Mouse (Mus musculus): ENCODE results near the gene Vps35. TPM values are rescaled to one million over a fixed set of nuclear protein-coding genes. Genes with fewer than 3 reads are reported as not detected.

Vps35 gene
- total RNA-seq (2021), result 10 to 100 TPM; 56.4 to 60.1 TPM
- long read RNA-seq, experiment 1, transcript Vps35-201 (17 exons, 3,474 nt), result major isoform, 144 of 151 reads
- long read RNA-seq, experiment 1, partial matches to known transcripts, result 4 of 151 reads
- long read RNA-seq, experiment 1, other reads (novel, unspliced or antisense), result 3 of 151 reads
- long read RNA-seq, experiment 2, transcript Vps35-201 (17 exons, 3,474 nt), result major isoform, 133 of 148 reads
- long read RNA-seq, experiment 2, partial matches to known transcripts, result 7 of 148 reads
- long read RNA-seq, experiment 2, other reads (novel, unspliced or antisense), result 8 of 148 reads

DNA sequence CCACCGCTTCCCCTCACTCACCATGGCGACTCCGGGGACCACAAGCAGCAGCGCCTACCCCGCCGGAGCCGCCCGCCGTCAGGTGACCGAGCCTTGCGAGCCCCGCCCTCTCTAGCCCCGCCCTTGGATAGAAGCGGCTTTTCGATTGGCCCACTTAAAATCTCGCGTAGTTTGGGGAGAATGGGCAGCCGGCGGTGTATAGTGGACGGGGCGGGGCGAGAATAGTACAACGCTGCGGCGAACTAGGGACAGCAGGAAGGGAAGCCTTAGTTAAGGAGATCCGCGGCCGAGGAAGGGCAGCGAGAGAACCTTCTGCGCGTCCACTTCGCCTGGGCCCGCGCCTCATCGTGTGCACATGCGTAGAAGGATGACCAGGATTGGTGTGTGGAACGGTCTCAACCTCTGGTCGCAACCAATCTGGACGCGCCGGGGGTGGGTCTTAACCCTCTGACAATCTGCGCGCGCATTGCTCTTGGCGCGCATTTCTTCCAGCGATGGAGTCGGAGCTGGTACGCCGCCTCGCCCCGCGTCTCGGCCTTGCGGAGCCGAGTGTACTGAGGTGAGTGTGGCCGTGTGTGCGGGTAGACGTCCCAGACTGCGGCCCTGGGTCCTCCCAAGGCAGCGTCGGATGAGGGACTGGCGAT lies at the start of gene Vps35, which contains the start of gene Orc6:
TSS of gene Vps35 (minus strand) at position 369 of the 644 bp plus-strand sequence.
TSS of gene Orc6 (plus strand) at position 199 of the 644 bp plus-strand sequence.
- H3K4me3 ChIP-seq, result peak within 1 kb of the TSS; percentile 98
- intact Hi-C loops (cut with DNase I), result loop anchor here (10.0 kb wide), 2 partner anchors 225 to 255 kb away; partner anchors contain the start of genes Dhps and Dnaja2
- peak within 1 kb of the TSS; percentile 100 for H3K27ac ChIP-seq
- TF ChIP-seq CTCF (IDR thresholded peaks at IDR 0.05), result no peak
- peak; percentile 97 for DNase-seq

DNA sequence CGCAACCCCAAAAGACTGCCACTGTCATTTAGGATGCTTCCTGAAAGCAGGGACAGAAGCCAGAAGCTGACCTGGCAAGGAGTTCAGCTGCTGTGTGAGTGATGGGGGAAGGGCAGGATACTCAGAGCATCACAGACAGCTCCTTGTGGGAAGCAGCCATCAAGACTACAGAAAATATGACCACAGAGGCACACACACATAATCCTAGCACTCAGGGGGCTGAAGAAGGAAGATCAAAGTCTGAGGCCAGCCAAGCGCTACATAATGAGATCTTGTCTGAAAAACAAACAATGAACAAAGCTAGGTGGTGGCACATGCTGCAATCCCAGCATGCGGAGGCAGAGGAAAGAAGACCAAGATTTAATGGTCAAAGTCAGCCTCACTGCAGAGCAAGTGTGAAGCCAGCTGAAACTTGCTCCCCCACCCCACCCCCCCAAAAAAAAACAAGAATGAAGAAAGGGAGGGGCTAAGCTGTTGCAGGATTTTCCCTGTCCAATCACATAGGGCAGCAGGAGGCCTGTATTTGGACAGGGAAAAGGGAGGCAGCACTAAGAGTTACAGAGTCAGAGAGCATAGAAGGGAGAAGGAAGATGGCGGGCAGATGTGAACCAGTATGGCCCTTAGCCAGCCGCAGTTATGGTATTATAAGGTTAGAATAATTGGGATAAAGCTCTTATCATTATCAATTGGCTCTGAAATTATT lies 40.4 kb upstream of the Vps35 start:
- H3K27ac ChIP-seq, result no peak overlapping the region
- H3K4me3 ChIP-seq, result no peak overlapping the region
- DNase-seq, result no peak
- TF ChIP-seq CTCF (IDR thresholded peaks at IDR 0.05), result no peak
- intact Hi-C loops (cut with DNase I), result no loop called here

DNA sequence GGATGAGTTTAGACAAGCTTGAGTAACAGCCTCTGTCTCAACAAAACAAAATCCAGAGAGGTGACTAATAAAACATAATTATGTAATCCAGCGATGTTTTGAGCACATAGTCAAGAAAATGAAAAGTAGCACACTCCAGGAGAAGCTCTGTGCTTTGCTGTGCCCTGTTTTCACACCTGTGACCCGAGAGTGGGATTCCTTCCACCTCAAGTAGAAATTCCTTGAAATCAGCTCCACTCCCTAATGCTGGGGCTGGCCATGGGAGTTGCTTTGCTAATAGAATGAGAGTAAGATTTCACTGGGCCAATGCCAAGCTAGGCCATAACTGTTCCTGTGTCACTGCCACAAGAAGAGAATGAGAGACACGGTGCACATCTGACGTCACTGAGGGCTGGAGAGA lies 38.1 kb upstream of the Vps35 start:
- TF ChIP-seq CTCF (IDR thresholded peaks at IDR 0.05), result no peak
- H3K4me3 ChIP-seq, result no peak overlapping the region
- intact Hi-C loops (cut with DNase I), result no loop called here
- H3K27ac ChIP-seq, result no peak overlapping the region
- no peak for DNase-seq

GRCm38 (mm10) chr8:85336211-85336933 lies 36.8 kb upstream of the Vps35 start:
- H3K4me3 ChIP-seq, result no peak overlapping the region
- DNase-seq, result no peak
- intact Hi-C loops (cut with DNase I), result no loop called here
- no peak for TF ChIP-seq CTCF (IDR thresholded peaks at IDR 0.05)
- no peak overlapping the region for H3K27ac ChIP-seq

- TF ChIP-seq CTCF (IDR thresholded peaks at IDR 0.05), result no peak
- intact Hi-C loops (cut with DNase I), result no loop called here
- H3K4me3 ChIP-seq, result no peak overlapping the region
- no peak overlapping the region for H3K27ac ChIP-seq
- DNase-seq, result no peak
Observed at GRCm38 (mm10) chr8:85335105-85335504, 35.5 kb upstream of the Vps35 start.

- no peak overlapping the region for H3K4me3 ChIP-seq
- no peak overlapping the region for H3K27ac ChIP-seq
- DNase-seq, result no peak
- TF ChIP-seq CTCF (IDR thresholded peaks at IDR 0.05), result no peak
- intact Hi-C loops (cut with DNase I), result no loop called here
Observed at GRCm38 (mm10) chr8:85329506-85329905, 29.9 kb upstream of the Vps35 start.

DNA sequence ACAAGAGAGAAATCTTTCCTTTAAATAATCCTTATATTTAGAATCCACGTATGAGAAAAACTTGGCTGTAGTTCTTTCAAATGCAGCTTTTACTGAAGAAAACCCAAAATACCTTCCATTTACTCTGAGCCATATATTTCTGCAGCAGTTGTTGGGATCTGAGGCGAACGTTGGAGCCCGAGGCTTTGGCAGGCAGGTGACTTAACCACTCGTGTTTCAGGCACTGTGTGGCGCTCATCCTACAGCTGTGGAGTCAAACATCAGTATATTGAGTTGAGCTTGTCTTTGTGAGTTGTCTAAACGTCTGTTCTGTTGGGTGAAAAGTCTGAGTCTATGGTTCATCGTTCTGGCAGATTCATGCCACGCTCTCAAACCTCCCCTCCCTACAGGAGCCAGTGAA lies 27.4 kb upstream of the Vps35 start:
- intact Hi-C loops (cut with DNase I), result no loop called here
- Histone ChIP-seq H3K4me3 (no peak overlapping the region), H3K27ac (no peak overlapping the region)
- TF ChIP-seq CTCF (IDR thresholded peaks at IDR 0.05), result no peak
- no peak for DNase-seq

DNA sequence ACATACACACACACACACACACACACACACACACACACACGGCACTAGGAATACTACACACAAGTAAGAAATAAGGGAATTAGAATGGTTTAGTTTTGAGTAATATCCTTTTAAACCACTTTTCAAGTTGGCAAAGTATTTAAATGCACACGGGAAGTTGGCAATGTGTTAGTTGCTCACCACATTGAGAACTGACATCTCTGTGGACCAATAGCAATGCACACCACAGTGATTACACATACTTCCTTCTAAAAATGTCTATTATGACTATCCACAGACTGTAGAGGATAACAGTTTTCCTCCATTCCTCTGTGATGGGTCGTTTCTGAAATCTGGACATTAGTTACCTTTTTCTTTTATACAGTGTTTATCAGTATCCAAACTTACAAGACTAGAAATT lies 23.5 kb upstream of the Vps35 start:
- H3K27ac ChIP-seq, result no peak overlapping the region
- intact Hi-C loops (cut with DNase I), result no loop called here
- H3K4me3 ChIP-seq, result no peak overlapping the region
- no peak for DNase-seq
- no peak for TF ChIP-seq CTCF (IDR thresholded peaks at IDR 0.05)

DNA sequence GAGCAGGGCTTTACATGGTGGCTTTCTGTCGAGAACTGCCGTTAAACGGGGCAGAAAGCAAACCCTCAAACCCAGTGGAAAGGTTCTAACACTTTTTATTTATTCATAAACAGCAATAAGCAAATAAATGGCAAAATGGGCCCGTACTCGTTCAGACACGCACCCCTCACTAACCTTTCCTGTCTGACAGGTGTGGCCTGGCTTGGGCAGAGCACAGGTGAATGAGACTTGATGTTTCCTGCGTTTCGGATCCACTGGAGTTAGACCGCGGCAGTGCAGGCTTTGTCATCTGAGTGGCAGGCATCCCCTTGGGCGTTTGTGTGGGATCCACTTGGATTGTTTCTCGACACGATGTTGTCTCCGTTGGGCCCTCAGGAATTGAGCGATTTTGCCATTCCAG lies 22.4 kb upstream of the Vps35 start:
- Histone ChIP-seq H3K4me3 (no peak overlapping the region), H3K27ac (no peak overlapping the region)
- no peak for TF ChIP-seq CTCF (IDR thresholded peaks at IDR 0.05)
- intact Hi-C loops (cut with DNase I), result no loop called here
- no peak for DNase-seq

DNA sequence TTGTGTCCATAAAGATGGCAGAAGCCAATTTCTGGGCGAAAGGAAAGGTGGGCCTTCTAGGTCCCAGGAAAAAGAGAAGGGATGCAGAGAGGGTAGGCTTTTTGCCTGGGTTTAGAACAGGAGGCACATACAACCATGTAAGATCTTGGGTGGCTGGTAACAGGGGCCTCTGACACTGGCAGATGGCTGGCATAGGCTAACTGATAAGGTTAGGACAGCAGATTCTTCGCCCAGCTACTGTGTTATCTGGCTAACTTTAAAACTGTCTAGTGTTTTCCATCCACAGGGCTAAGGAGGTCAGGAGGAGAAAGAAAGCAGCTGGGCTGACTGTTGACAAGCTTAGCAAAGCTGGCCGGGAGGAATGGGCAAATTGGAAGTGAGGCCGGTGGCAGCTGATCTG lies 18.9 kb upstream of the Vps35 start:
- no peak for TF ChIP-seq CTCF (IDR thresholded peaks at IDR 0.05)
- Histone ChIP-seq H3K27ac (no peak overlapping the region), H3K4me3 (no peak overlapping the region)
- no peak for DNase-seq
- intact Hi-C loops (cut with DNase I), result no loop called here

DNA sequence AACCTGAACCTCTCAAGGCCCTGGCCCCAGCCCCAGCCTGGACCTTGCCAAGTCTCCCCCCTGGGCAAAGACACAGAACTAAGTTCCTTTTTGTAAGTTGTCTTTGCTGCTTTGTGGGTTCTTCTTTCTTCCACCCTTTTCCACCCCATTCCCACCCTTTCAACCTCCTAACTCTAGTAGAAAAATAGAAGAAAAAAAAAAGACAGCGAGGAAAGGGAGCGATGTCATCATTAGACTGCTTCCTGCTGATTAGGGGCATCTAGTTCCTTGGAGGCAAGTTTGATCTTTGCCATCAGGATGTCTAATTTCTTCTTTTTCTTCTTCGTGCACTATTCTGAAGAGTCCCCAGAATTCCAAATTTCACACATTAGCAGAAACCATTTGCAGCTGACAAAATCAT lies 13.4 kb upstream of the Vps35 start:
- no peak for DNase-seq
- intact Hi-C loops (cut with DNase I), result loop anchor here (5.0 kb wide), 1 partner anchor 99 kb away; no protein-coding TSS in a partner anchor
- no peak for TF ChIP-seq CTCF (IDR thresholded peaks at IDR 0.05)
- no peak overlapping the region for H3K4me3 ChIP-seq
- no peak overlapping the region for H3K27ac ChIP-seq

GRCm38 (mm10) chr8:85311743-85312142 lies 12.1 kb upstream of the Vps35 start:
- Histone ChIP-seq H3K4me3 (no peak overlapping the region), H3K27ac (no peak overlapping the region)
- no peak for DNase-seq
- TF ChIP-seq CTCF (IDR thresholded peaks at IDR 0.05), result peak; percentile 61
- intact Hi-C loops (cut with DNase I), result loop anchor here (5.0 kb wide), 1 partner anchor 101 kb away; no protein-coding TSS in a partner anchor
